Comparison of ENCODE assay signal across 18 mouse cellular contexts in the genomic region with DNA sequence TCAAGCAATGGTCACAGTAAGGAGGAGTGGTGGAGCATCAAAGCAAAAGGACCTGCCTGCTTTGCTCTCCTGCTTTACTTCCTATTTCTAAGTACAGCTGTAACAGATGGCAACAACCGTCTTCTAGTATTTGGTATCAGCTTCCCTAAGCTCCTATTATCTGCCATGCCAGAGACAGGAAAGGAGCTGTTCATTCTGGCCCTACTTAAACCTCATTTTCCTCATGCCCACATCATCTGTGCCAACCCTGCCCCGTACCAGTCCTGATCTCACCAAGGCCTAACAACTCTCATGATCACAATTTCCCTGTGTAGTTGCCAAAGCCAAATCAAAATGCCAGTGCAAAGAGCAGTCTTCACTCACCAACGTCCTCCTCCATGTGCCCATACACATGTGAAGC.
DNase-seq lines count a peak whose midpoint lies in the region; ATAC-seq and TF ChIP-seq lines count a peak whose summit lies in the region.
"Had no signal": no experiment of that assay in that cellular context is flagged by ENCODE, and none has a peak within 500 bp of the region (broad histone marks: within the 10 kb centered on the region; RNA-seq: fewer than 3 reads in every experiment).

No protein-coding gene starts in this region.

- H3K4me3 ChIP-seq in forebrain, embryonic 11.5 days (ENCODE audit: low read depth, low read length) = no peak overlapping the region
- H3K4me3 ChIP-seq in forebrain, embryonic 12.5 days (replicated peaks) = no peak overlapping the region
- no peak overlapping the region for H3K4me3 ChIP-seq in MEL (ENCODE audit: control insufficient read depth in 1 of 2, insufficient read depth in 1 of 2, low read depth in 2 of 2, low read length in 2 of 2)
- H3K4me3 ChIP-seq in forebrain, embryonic 16.5 days (replicated peaks; ENCODE audit: low read length) = no peak overlapping the region

- no peak overlapping the region for H3K27ac ChIP-seq in forebrain, embryonic 11.5 days (ENCODE audit: low read depth, low read length)
- no peak overlapping the region for H3K27ac ChIP-seq in forebrain, embryonic 12.5 days
- H3K27ac ChIP-seq in MEL (ENCODE audit: control insufficient read depth, low read depth, low read length) = no peak overlapping the region
- H3K27ac ChIP-seq in forebrain, embryonic 16.5 days (ENCODE audit: low read length) = no peak overlapping the region
- H3K27ac ChIP-seq: macrophage had no signal

- no peak overlapping the region for H3K4me2 ChIP-seq in forebrain, embryonic 11.5 days (ENCODE audit: low read depth, low read length, severe bottlenecking)
- H3K4me2 ChIP-seq in forebrain, embryonic 12.5 days = no peak overlapping the region
- H3K4me2 ChIP-seq in forebrain, embryonic 16.5 days (ENCODE audit: low read length) = no peak overlapping the region
- H3K4me2 ChIP-seq: liver, embryonic 11.5 days; lung, embryonic 14.5 days had no signal

- no peaks in the 10 kb centered on the region for H3K36me3 ChIP-seq in forebrain, embryonic 11.5 days (ENCODE audit: control insufficient read depth, insufficient read depth, low read length)
- H3K36me3 ChIP-seq in forebrain, embryonic 12.5 days (replicated peaks) = no peaks in the 10 kb centered on the region
- peaks cover 0 to 3% of the 10 kb centered on the region in 2 experiments; a peak in 2 of 4 replicates for H3K36me3 ChIP-seq in MEL (ENCODE audit: control insufficient read depth in 1 of 2, insufficient read depth in 2 of 2, low read length in 2 of 2)
- no peaks in the 10 kb centered on the region for H3K36me3 ChIP-seq in forebrain, embryonic 16.5 days (ENCODE audit: control insufficient read depth, insufficient read depth)

- TF ChIP-seq CTCF in MEL (IDR thresholded peaks at IDR 0.05 in 2 of 3, conservative IDR thresholded peaks at IDR 0.05 in 1 of 3; ENCODE audit: control insufficient read depth in 1 of 3, insufficient read depth in 1 of 3, low read depth in 2 of 3, low read length in 3 of 3, poor library complexity in 1 of 3, severe bottlenecking in 1 of 3) = no peak

- WGBS in forebrain, embryonic 11.5 days = 76% methylated on average over 3 of the region's 3 CpGs
- 77% methylated on average over 3 of the region's 3 CpGs for WGBS in forebrain, embryonic 12.5 days
- 25% methylated on average over 3 of the region's 3 CpGs for WGBS in forebrain, embryonic 16.5 days

- no peak for TF ChIP-seq POLR2A in MEL (IDR thresholded peaks at IDR 0.05; ENCODE audit: control insufficient read depth in 1 of 2, insufficient read depth in 1 of 2, low read depth in 1 of 2, low read length in 2 of 2, poor library complexity in 1 of 2)

- no peaks in the 10 kb centered on the region for H3K4me1 ChIP-seq in forebrain, embryonic 11.5 days (replicated peaks; ENCODE audit: control insufficient read depth, insufficient read depth, low read length)
- H3K4me1 ChIP-seq in forebrain, embryonic 12.5 days = peaks cover 10% of the 10 kb centered on the region; the same call in 1 of the 2 replicates
- H3K4me1 ChIP-seq in MEL (ENCODE audit: control insufficient read depth in 1 of 2, insufficient read depth in 2 of 2, low read length in 2 of 2) = peaks cover 0 to 10% of the 10 kb centered on the region in 2 experiments; a peak in 3 of 4 replicates
- H3K4me1 ChIP-seq in forebrain, embryonic 16.5 days (replicated peaks; ENCODE audit: control insufficient read depth, insufficient read depth, low read length) = 0 out of 2 replicates have a peak, but pooled peaks cover 4% of the 10 kb centered on the region

- no peak overlapping the region for H3K9ac ChIP-seq in forebrain, embryonic 11.5 days (ENCODE audit: low read length)
- no peak overlapping the region for H3K9ac ChIP-seq in forebrain, embryonic 12.5 days
- no peak overlapping the region for H3K9ac ChIP-seq in MEL (ENCODE audit: control insufficient read depth, low read depth, low read length, poor library complexity, severe bottlenecking)
- no peak overlapping the region for H3K9ac ChIP-seq in forebrain, embryonic 16.5 days (replicated peaks; ENCODE audit: low read depth, low read length)
- H3K9ac ChIP-seq: lung, embryonic 14.5 days had no signal

- H3K27me3 ChIP-seq in forebrain, embryonic 11.5 days (ENCODE audit: control insufficient read depth, insufficient read depth, low read length) = no peaks in the 10 kb centered on the region
- 0 out of 2 replicates have a peak, but pooled peaks cover 5% of the 10 kb centered on the region for H3K27me3 ChIP-seq in forebrain, embryonic 12.5 days
- no peaks in the 10 kb centered on the region for H3K27me3 ChIP-seq in MEL (ENCODE audit: control insufficient read depth in 1 of 2, insufficient read depth in 2 of 2, low read length in 2 of 2)
- no peaks in the 10 kb centered on the region for H3K27me3 ChIP-seq in forebrain, embryonic 16.5 days (replicated peaks; ENCODE audit: control insufficient read depth, insufficient read depth, low read length)
- H3K27me3 ChIP-seq: Patski had no signal

- ATAC-seq in forebrain, embryonic 11.5 days (replicated peaks; ENCODE audit: low FRiP score) = peak; percentile 51; the same call in 1 of the 2 replicates
- no peak; the same call in 1 of the 2 replicates for ATAC-seq in forebrain, embryonic 12.5 days (ENCODE audit: low FRiP score)
- ATAC-seq in forebrain, embryonic 16.5 days = peak; percentile 91
- ATAC-seq in megakaryocyte progenitor cell, adult 5-6 weeks (replicated peaks; ENCODE audit: poor library complexity) = peak; percentile 81
- ATAC-seq: intestine, embryonic 16.5 days; Patski had no signal

- peak; percentile 56 to 81; a peak in 3 of 4 replicates for TF ChIP-seq EP300 in MEL (IDR thresholded peaks at IDR 0.05; ENCODE audit: low read depth in 1 of 2, low read length in 2 of 2)

- no peak for TF ChIP-seq RAD21 in MEL (IDR thresholded peaks at IDR 0.05; ENCODE audit: low read depth, low read length)

- no peaks in the 10 kb centered on the region for H3K79me2 ChIP-seq in MEL (ENCODE audit: control insufficient read depth, insufficient read depth, low read length, poor library complexity)

- H3K9me3 ChIP-seq in forebrain, embryonic 11.5 days (ENCODE audit: control insufficient read depth, low read length) = no peaks in the 10 kb centered on the region
- no peaks in the 10 kb centered on the region for H3K9me3 ChIP-seq in forebrain, embryonic 12.5 days
- H3K9me3 ChIP-seq in MEL (replicated peaks; ENCODE audit: insufficient read depth, low read length) = no peaks in the 10 kb centered on the region
- H3K9me3 ChIP-seq in forebrain, embryonic 16.5 days (ENCODE audit: control insufficient read depth, low read length) = no peaks in the 10 kb centered on the region

- DNase-seq in forebrain, embryonic 11.5 days (ENCODE audit: low spot score) = no peak
- peak; percentile 56 for DNase-seq in MEL (ENCODE audit: low read depth, low spot score)
- DNase-seq in thymus, postnatal 25 days = no peak
- no peak for DNase-seq in kidney, adult 18-20 months
- DNase-seq in right cerebral cortex, postnatal 25 days = no peak
- DNase-seq: cerebellum, adult 11 months; heart, postnatal 10 days; kidney, postnatal 14 days; layer of hippocampus, adult 9-11 months; left cerebral cortex, postnatal 4 days; lung, embryonic 14.5 days had no signal

TF ChIP-seq in MEL, 35 proteins besides CTCF, POLR2A, EP300 and RAD21:
- TF ChIP-seq ZC3H11A (IDR thresholded peaks at IDR 0.05; ENCODE audit: low read depth, low read length) (no peak), TCF12 (IDR thresholded peaks at IDR 0.05; ENCODE audit: low read depth, low read length) (peak; percentile 82), SIN3A (IDR thresholded peaks at IDR 0.05; ENCODE audit: low read length) (0 out of 2 replicates have a peak, but pooled peaks have one; percentile 22), ZKSCAN1 (IDR thresholded peaks at IDR 0.05; ENCODE audit: low read depth, low read length) (no peak), POLR2AphosphoS5 (IDR thresholded peaks at IDR 0.05; ENCODE audit: borderline replicate concordance, low read depth, low read length) (no peak), TAL1 (IDR thresholded peaks at IDR 0.05; ENCODE audit: low read length) (peak; percentile 35; the same call in 1 of the 2 replicates), JUND (IDR thresholded peaks at IDR 0.05; ENCODE audit: low read depth, low read length) (no peak), ZMIZ1 (IDR thresholded peaks at IDR 0.05; ENCODE audit: low read depth, low read length) (no peak), NRF1 (IDR thresholded peaks at IDR 0.05; ENCODE audit: insufficient read depth, low read depth, low read length, poor library complexity, severe bottlenecking) (no peak), SMC3 (IDR thresholded peaks at IDR 0.05; ENCODE audit: low read depth, low read length) (no peak), MAFK (IDR thresholded peaks at IDR 0.05; ENCODE audit: borderline replicate concordance, low read depth, low read length) (no peak), KAT2A (conservative IDR thresholded peaks at IDR 0.05; ENCODE audit: low read depth, low read length) (no peak), RCOR1 (IDR thresholded peaks at IDR 0.05; ENCODE audit: low read depth, low read length) (no peak), MEF2A (IDR thresholded peaks at IDR 0.05; ENCODE audit: extremely low read depth, insufficient replicate concordance, low read depth, low read length, poor library complexity, severe bottlenecking) (no peak), ETS1 (IDR thresholded peaks at IDR 0.05; ENCODE audit: low read depth, low read length) (peak; percentile 50), MYC (IDR thresholded peaks at IDR 0.05; ENCODE audit: low read depth, low read length) (no peak), UBTF (IDR thresholded peaks at IDR 0.05; ENCODE audit: borderline replicate concordance, insufficient read depth, low read depth, low read length) (no peak), USF2 (IDR thresholded peaks at IDR 0.05; ENCODE audit: borderline replicate concordance in 1 of 2, insufficient read depth in 1 of 2, low read depth in 1 of 2, low read length in 2 of 2) (no peak), MXI1 (IDR thresholded peaks at IDR 0.05; ENCODE audit: low read depth, low read length) (no peak), BHLHE40 (IDR thresholded peaks at IDR 0.05; ENCODE audit: borderline replicate concordance, low read depth, low read length) (no peak)
